Mouse (Mus musculus) gastrocnemius, postnatal 36 days (tissue): ENCODE measurements around the gene Stim1. TPM values are rescaled to one million over a fixed set of nuclear protein-coding genes. Genes with fewer than 3 reads are reported as not detected.

Source experiments
- DNase-seq, 2 experiments: peaks; one replicate each; pipeline ENCODE4 v3.0.0; 2022
- intact Hi-C: fragments of 180-260 bp; cut with DNase I; formaldehyde crosslinking; loops from one replicate; pipeline ENCODE4 v1.15.1; 2025
- total RNA-seq, 2 experiments: library from RNA; stranded (reverse); gene quantifications; 2 replicates each; pipeline ENCODE4 v1.2.3; 2021

The Stim1 gene
- total RNA-seq, 2 experiments from 2014 or later = 155 to 167 TPM

DNA sequence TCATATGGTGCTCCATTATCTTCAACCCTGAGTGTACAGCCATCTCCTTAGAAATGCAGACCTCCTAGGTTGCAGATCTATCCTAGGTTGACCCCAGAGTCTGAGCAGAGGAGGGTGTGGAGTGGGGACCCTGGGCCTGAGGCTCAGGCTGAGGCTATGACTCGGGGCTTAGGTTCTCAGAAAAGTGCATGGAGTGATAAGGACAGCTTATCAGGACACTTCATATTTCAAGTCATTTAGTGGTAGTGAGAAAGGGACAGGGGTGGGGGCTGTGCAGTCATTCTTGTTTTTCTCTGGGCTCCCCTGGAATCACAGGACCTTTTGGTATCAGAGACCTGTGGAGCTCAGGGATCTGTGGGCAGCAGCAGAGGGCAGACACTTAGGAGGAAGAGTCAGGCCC lies 218.5 kb downstream of the Stim1 start:
- intact Hi-C loops = no loop called here
- DNase-seq = no peak

Other genes starting within 250 kb of the Stim1 start
- gene Il18bp, start 249.1 kb upstream of the Stim1 start, total RNA-seq = 1 to 10 TPM; 1.3 to 2.4 TPM
- gene Rnf121, start 202.3 kb upstream of the Stim1 start, total RNA-seq = 10 to 100 TPM; 22.0 to 22.5 TPM
- gene Xndc1, start 202.3 kb upstream of the Stim1 start, total RNA-seq = 1 to 10 TPM; 3.2 to 4.5 TPM
- under 1 TPM; 0.54 to 0.66 TPM for gene Xntrpc, start 202.1 kb upstream of the Stim1 start, total RNA-seq
- gene Trpc2, start 184.7 kb upstream of the Stim1 start, total RNA-seq = under 1 TPM; 0.42 to 0.54 TPM
- 100 to 1,000 TPM; 439 to 486 TPM for gene Art1, start 166.1 kb upstream of the Stim1 start, total RNA-seq
- gene Art5, start 158.3 kb upstream of the Stim1 start, total RNA-seq = 10 to 100 TPM; 12.9 to 16.4 TPM
- not detected for gene Chrna10, start 151.0 kb upstream of the Stim1 start, total RNA-seq
- gene Nup98, start 57.6 kb upstream of the Stim1 start, total RNA-seq = 10 to 100 TPM; 20.8 to 22.6 TPM
- gene Pgap2, start 57.6 kb upstream of the Stim1 start, total RNA-seq = 10 to 100 TPM; 23.3 to 25.4 TPM
- 10 to 100 TPM; 15.6 to 15.7 TPM for gene Rhog, start 11.8 kb upstream of the Stim1 start, total RNA-seq
- gene Rrm1, start 173.9 kb downstream of the Stim1 start, total RNA-seq = 10 to 100 TPM; 12.9 to 15.1 TPM
- gene Olfr543, start 213.9 kb downstream of the Stim1 start, total RNA-seq = not detected
- gene Olfr544, start 220.5 kb downstream of the Stim1 start, total RNA-seq = not detected
- gene Olfr545, start 231.8 kb downstream of the Stim1 start, total RNA-seq = not detected